Mouse (Mus musculus) mature B cell (primary cell): ENCODE measurements around the gene Tbx5.

Source experiments
- in situ Hi-C: fragments of 300-500 bp; cut with MboI; formaldehyde crosslinking; loops from 2 replicates; pipeline ENCODE4 v1.14.3; 2019

Gene Tbx5

DNA sequence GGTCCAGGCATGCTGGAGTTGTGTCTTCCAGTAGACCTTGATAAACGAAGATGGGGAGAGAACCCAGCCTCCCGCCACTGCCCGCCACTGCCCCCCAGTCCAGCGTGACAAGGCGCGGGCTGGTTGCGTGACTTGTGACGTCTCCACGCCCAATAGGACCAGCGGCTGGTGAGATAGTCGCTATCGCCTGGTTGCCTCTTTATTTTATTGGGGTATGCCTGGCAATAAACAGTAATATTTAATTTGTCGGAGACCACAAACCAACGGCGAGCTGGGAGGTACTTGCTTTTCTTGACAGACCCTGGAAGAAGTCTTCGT lies at the start of gene Tbx5:
TSS of gene Tbx5 (plus strand) at position 190 of the 318 bp plus-strand sequence.
- in situ Hi-C loops, result no loop called here

DNA sequence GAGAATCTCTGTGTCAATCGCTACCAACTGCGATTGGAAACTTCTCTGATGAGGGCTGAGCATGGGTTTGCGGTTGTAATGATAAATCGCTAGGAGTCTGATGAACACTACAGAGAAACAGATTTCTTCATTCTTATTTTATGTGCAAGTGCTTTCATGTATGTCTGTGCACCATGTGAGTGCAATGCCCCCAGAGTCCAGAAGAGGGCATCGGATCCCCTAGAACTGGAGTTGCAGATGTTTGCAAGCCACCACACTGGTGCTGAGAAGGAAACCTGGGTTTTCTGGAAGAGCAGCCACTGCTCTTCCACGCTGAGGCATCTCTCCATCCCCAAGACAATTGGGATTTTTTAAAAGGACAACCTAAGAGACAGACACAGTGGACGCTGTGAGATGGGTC lies 46.5 kb upstream of the Tbx5 start:
- in situ Hi-C loops, result no loop called here

DNA sequence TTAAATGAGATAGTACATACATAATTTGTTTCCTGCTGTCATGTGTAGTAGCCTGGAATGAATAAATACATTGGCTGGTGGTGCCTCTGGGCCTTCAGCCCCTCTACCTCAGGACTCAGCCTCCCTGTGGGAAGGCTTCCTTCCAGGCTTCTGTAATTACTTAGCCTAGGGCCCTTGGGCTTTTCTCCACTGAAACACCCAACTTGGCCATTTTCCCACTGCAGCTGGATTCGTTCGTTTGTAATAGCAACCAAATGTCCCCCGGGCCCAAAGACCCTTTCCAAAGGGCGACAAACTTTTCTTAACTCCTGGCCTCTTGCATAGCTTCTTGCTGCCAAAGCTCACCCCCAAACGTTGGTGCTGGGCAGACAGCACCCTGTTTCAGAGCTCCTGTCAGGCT lies 40.8 kb upstream of the Tbx5 start:
- in situ Hi-C loops, result no loop called here

DNA sequence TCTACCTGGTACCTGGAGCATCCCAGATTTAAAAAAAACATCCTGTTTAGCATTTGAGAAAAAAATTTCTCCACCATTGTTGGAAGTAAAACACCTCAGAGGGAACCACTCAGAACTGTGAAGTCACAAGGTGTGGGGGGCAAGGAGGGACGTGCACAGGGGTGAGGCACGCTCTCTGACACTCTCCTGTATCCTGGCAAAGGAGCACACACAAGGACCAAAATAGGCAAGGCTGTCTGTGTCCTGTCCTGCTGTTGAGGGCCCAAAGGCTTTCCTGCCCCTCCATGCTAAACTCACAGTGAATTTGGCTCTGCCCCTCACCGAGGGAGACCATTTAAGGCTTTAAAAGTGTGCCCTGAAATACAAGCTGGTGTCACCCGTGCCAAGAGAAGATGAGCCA lies 38.5 kb upstream of the Tbx5 start:
- in situ Hi-C loops, result no loop called here

DNA sequence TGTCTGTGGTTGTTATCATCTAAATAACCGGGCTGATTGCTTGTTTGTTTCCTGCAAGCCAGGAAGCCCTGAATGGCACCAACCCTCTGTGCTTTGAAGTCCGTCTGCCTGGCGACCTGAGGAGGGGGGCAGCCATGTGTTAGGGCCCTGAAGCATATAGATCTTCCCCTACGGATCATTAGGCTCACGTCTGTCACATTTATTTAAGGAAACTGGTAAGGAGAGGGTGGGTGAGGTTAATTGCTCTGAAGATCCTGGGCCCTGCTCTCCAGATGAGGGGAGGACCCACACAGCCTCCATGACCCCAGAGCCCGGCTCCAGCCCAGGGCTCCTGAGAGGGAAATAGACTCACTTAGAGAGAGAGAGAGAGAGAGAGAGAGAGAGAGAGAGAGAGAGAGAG lies 37.1 kb upstream of the Tbx5 start:
- in situ Hi-C loops, result no loop called here

GRCm38 (mm10) chr5:119795777-119796176 lies 36.7 kb upstream of the Tbx5 start:
- in situ Hi-C loops, result no loop called here

- in situ Hi-C loops, result no loop called here
These were observed 35.9 kb upstream of the Tbx5 start for GRCm38 (mm10) chr5:119796443-119797160.

GRCm38 (mm10) chr5:119797580-119798150 lies 34.8 kb upstream of the Tbx5 start:
- in situ Hi-C loops, result no loop called here

DNA sequence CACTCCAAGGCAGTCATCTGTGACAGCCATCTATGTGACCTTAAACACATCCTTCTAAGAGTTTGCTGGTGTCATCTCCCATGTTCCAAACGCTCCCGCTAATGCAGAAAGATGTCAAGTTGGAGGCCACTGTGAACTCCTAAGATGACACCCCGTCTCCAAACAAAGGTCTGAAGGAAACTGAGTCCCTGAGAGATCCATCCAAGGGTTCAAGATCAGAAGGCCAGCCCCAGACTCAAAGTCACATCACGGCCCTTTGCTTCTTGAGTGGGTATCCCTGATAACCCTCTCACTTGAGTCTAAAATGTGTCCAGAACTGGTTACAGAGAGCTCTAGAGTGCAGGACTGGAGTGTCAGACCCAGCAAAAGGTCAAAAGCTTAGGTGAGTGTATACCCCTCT lies 34.2 kb upstream of the Tbx5 start:
- in situ Hi-C loops, result no loop called here

DNA sequence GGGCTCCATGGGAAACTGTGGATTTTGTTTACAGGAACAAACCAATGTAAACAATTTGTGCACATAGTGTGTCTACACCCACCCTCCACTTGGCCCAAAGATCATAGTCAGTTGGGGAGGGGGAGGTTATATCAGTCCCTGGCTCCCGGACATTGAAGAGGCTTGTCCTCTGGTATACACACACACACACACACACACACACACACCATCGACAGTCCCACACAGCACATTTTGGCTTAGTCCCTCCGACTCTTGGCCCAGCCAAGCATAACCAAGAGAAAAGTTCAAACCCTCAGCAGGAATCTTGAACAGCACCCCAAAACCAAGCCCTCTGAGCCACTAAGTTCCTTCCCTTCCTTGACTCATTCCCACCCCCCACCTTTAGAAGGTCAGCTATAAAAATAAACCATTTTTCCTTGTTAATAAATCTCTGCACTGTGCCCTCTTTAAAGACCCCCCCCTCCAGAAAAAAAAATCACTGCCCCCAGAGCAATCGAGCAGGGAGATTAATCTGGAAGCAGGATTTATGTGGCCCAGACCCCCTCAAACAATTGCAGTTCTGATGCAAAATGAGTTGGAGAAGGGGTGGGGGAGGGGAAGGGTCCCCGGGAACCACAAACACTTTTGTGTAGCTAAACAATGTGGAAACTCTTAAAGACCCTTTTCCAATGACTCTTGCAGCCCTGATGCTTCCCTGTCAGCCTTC lies 33.6 kb upstream of the Tbx5 start:
- in situ Hi-C loops, result no loop called here

GRCm38 (mm10) chr5:119799419-119800242 lies 32.8 kb upstream of the Tbx5 start:
- in situ Hi-C loops, result no loop called here

DNA sequence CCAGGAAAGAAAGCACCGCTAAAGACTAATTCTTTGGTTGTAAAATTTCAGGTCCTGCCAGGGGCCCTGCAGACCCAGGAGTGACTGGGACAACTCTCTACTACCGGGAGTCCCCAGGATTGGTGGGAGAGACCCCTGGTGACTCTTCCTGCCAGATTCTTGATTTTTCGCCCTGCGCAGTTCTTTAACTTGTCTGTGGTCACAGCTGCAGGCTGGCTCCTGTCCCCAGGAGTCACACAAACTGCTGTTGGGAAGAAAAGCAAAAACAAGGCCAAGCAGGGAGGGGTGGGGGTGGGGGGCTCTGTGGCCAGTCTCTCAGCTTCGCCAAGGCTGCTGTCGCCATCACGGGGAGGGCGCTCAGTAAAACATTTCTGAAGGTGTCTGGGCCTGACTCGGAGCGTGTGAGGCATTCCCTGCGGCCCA lies 32.2 kb upstream of the Tbx5 start:
- in situ Hi-C loops, result no loop called here

DNA sequence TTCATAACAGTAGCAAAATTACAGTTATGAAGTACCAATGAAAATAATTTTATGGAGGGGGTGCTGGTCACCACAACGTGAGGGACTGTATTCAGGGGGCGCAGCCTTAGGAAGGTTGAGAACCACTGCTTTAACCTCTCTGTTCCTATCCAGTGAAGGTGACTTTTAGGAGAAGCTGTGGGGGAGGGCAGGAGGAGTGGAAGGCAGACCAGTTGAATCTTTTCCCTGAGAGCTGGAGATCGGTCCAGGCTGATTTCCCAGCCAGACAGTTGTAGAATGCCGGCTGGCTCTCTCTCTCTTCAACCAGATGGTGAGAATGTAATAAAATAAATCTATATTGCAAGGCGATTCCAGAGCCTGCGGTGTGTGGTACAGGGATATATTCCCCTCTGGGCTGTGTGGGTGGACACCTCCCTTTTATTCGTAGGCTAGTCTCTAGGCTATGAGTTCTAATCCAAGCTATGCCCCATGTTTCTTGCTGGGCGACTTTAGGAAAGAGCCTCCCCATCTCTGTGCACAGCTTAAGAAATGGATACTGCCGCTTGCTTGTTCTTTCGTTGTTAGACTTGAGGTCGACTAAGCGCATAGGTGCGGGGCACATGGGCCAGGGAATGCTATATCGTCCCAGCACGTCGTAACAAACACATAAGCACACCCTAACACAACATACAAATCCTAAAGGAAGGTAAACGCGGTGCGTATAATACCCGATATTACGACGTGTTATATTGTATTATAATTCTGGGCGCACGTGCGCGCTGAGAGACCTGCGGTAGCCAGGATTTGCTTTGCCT lies 29.7 kb upstream of the Tbx5 start:
- in situ Hi-C loops, result no loop called here

- in situ Hi-C loops, result no loop called here
These were observed 28.8 kb upstream of the Tbx5 start for GRCm38 (mm10) chr5:119803411-119804251.

GRCm38 (mm10) chr5:119804301-119805039 lies 28.0 kb upstream of the Tbx5 start:
- in situ Hi-C loops, result no loop called here

- in situ Hi-C loops, result no loop called here
These were observed 26.8 kb upstream of the Tbx5 start for GRCm38 (mm10) chr5:119805636-119806035.

- in situ Hi-C loops, result no loop called here
These were observed 26.0 kb upstream of the Tbx5 start for GRCm38 (mm10) chr5:119806467-119806866.

- in situ Hi-C loops, result no loop called here
These were observed 24.8 kb upstream of the Tbx5 start for GRCm38 (mm10) chr5:119807481-119808183.

- in situ Hi-C loops, result no loop called here
These were observed 23.8 kb upstream of the Tbx5 start for GRCm38 (mm10) chr5:119808713-119809112.
